Mouse (Mus musculus) WW6 (cell line): ENCODE data around the gene Ankrd33b.

Experiments used
- DNase-seq: peaks from one replicate; pipeline ENCODE4 v3.0.0-alpha.2; 2013; ENCODE audit warnings: low read depth, low spot score

Ankrd33b gene

DNA sequence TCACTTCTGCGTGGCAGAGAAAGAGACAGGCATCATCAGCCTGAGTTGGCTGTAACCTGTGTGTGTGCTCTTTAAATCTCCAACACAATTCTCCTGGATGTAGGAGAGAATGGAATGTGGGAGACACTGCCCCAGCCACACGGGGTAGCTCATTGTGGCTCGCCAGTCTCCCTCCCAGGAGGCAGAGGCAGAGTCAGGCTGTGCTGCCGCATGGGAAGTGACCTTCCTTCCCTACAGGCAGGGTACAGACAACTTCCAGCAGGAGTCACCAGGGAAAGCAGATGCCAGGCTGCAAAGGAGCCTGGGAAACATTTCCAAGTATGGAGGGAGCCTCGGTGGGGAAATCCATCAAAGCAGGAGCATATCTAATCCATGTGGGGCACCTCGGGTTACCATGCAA is 62.3 kb downstream of the Ankrd33b start:
- DNase-seq: no peak

DNA sequence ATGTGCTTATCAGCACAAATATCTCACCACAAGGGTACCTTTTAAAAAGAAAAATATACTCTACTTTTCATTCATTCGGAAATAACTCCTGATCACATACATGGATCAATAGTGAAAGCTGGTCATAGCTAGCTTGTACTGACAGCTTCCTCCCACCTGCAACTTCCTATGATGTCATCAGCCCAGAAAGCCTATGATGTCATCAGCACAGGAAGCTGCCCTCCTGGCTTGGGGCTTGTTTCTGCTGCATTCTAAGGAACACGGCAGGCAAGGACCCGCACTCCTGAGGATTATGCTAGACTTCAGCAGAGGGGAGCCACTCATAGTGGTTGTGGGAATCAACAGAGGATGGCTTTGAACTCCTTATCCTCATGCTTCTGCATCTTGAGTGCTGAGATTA is 63.2 kb downstream of the Ankrd33b start:
- DNase-seq: no peak

- no peak for DNase-seq
These were observed 65.1 kb downstream of the Ankrd33b start for GRCm38 (mm10) chr15:31302293-31302990.

GRCm38 (mm10) chr15:31299258-31299917 is 68.1 kb downstream of the Ankrd33b start:
- DNase-seq: no peak

GRCm38 (mm10) chr15:31297777-31298137 is 69.8 kb downstream of the Ankrd33b start:
- DNase-seq: no peak

DNA sequence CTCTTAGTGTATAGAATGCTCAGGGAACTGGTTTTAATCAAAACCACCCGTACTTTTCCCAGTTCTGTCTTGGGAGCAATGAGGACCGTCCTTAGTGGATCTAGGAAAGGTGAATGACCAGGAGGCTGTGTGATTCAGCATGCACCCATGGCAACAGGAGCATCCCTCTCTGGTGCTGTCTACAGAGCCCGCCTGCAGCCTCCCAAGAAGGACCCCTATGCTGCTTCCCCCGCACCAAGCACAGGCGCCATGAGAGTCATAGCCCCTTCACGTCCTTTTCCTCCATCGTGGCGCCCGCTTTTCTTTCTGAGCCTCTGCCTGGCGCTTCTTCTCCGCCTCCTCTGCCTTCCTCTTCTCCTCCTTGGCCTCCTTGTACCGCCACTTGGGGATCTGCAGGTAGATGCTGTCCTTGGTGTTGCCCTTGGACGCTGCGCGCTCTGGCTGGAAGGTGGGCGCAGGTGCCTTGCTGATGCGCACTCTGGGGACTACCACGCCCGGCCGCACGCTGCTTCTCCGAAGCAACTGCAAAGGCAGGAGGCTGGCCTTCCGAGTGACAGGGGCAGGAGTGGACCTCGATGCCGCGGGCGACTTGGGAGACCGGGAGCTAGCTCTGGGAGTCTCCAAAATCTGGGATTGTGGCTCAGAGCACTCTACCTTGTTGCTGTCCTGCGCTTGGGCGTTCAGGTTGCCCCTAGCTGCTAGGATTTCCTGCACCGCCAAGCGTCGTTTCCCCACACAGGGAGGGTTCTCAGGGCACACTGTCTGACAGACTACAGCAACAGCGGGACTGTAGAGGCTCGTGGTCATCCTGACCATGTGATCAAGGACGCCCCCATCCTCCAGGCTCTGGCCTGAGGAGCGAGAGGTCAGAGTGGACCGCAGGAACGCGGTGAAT is 70.4 kb downstream of the Ankrd33b start:
- no peak for DNase-seq

GRCm38 (mm10) chr15:31294311-31294710 is 73.2 kb downstream of the Ankrd33b start:
- no peak for DNase-seq

GRCm38 (mm10) chr15:31292627-31293026 is 74.9 kb downstream of the Ankrd33b start:
- no peak for DNase-seq

- no peak for DNase-seq
These were observed 81.8 kb downstream of the Ankrd33b start for GRCm38 (mm10) chr15:31285695-31286094.

- DNase-seq: no peak
These were observed 82.4 kb downstream of the Ankrd33b start for GRCm38 (mm10) chr15:31284922-31285631.

DNA sequence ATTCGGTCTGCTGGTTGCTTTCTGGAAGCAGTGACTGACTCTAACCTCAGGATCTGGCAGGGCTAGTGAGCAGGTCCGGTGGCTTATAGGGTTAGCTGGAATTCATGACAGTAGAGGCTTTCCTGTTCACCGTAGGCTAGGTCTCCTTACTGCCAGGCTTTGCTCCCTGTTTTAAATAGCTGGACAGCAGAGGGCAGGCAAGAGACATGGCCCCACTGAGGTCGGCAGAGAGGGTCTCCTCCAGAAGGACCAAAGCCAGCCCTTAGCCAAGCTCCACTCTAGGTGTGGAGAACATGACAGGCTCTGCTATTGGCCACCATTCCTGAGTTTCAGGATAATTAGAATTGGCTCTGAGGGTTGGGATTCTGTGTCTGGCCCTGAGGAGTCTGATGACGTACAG is 83.4 kb downstream of the Ankrd33b start:
- DNase-seq: no peak

DNA sequence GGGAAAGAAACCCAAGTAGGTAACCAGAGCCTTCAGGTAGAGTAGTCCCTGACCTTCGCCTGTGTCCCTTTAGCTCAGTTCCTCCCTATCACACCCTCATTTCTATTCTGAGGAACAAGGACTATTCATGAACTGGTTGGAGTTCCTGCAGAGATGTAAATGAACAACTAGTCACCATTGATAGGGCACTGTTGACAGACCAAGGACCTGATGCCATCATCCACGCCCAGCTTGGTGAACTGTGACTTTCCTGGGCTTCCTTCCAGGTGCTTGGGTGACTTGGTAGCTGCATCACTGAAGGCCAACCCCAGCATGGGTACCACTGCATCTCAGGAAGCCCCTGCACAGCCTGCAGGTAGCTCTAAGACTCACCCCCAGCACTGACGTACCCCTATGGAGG is 85.2 kb downstream of the Ankrd33b start:
- DNase-seq: no peak

- no peak for DNase-seq
These were observed 85.7 kb downstream of the Ankrd33b start for GRCm38 (mm10) chr15:31281830-31282229.

DNA sequence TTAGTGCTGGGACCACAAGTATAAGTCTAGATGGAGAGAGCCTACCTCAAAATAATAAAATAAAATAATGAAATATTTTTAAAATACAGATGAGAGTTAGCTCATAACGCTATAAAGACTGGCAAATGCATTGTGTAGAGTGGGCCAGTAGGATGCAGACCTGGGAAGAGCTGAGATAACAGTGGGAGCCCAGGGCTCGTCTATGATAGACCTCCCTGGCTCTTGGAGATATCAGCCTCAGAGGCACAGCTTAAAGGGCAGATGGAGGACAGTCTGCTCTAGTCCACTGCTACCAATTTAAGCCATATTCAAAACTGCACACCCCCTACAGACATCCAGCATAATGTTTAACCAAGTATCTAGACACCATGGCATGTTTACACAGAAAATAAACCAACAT is 86.8 kb downstream of the Ankrd33b start:
- no peak for DNase-seq

DNA sequence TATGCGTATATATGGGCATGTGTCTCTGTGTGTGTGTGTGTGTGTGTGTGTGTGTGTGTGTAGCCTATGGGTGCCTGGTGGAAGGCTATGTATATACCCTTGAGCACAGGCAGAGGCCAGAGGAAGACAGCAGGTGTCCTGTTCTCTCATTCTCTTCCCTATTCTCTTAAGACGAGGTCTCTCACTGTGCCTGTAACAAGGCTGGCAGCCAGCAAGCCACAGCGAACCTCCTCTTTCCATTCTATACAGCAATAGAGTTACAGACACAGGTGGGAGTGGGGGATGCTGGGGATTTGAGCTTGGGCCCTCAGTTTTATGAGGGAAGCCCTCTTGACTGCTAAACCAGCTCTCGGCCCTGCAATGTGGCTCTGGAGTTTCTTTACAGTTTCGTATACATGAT is 87.5 kb downstream of the Ankrd33b start:
- no peak for DNase-seq

- DNase-seq: no peak
These were observed 87.9 kb downstream of the Ankrd33b start for GRCm38 (mm10) chr15:31279577-31280004.

DNA sequence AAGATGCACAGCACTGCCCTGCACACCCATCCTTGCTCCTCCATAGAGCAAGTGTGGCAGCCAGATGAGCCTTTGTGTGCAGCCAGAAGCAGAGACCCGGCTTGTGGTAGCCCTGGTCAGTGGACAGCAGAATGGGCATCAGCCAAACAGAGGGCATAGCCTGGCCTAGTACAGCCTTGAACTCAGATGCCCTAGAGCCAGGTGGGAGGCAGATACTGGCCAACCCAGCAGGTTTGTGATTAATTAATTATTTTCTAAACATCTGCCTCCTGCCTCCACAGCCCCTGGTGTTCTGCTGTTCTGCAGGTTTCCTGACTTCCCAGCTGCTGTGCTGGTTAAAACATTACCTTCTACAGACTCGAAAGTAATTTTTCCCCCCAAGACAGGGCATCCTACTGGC is 88.4 kb downstream of the Ankrd33b start:
- no peak for DNase-seq

GRCm38 (mm10) chr15:31278090-31278489 is 89.4 kb downstream of the Ankrd33b start:
- no peak for DNase-seq

DNA sequence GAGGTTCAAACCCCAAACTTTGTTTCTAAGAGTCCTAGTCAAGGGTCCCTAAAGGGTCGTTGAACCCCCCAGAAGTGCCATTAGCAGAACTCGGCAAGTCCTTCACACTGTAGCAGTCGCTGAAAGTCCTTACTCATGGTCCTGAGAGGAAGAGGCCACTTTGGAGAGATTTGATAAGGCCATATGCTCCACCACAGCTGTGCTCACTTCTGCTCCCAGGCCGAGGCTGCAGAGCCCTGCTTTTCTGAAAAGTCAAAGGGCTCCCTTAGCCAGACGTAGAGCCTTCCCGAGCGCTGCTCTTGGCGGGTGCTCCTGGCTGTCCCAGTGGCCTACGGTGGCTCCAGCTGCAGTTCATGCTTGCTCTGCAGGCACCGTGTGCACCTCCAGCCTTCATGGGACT is 94.0 kb downstream of the Ankrd33b start:
- no peak for DNase-seq

- no peak for DNase-seq
These were observed 94.8 kb downstream of the Ankrd33b start for GRCm38 (mm10) chr15:31272695-31273094.

DNA sequence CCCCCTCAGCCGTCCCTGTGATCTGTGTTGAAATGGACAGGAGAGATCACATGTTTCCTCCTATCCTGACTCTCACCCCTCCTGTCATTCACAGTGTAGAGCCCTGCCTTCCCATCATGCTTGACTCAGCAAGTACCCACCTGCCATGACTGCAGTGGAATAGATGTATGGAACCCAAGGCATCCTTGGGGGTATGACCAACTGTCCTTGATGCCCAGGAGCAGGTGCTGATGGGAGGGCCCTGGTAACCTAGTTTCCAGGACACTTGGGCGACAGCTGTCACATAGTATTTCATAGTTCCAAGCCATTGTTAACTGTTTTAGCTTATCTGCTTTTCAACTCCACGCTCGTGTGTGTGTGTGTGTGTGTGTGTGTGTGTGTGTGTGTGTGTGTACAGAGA is 98.0 kb downstream of the Ankrd33b start:
- no peak for DNase-seq

- no peak for DNase-seq
These were observed 99.4 kb downstream of the Ankrd33b start for GRCm38 (mm10) chr15:31268148-31268547.
